Mouse (Mus musculus) forelimb bud, embryonic 11.5 days (tissue): ENCODE results near the gene Cept1.
A peak's percentile ranks its signal among the peaks of the same experiment; 100 is the strongest.
"Not testable (repeated sequence)": the region's sequence is repeated elsewhere in the genome, so short reads cannot be mapped to it uniquely, and the experiment has no call there.

ENCODE experiments used
- DNase-seq: peaks from one replicate; pipeline ENCODE4 v3.0.0-alpha.2; 2012; ENCODE audit warnings: low read depth, low spot score

Cept1 gene

GRCm38 (mm10) chr3:106547171-106547923, at the start of gene Cept1, which contains the start of gene Dram2:
Cept1 (minus strand) TSS chr3:106547802.
Dram2 (plus strand) TSS chr3:106547798.
- DNase-seq, result peak; percentile 97

- not testable (repeated sequence) for DNase-seq
These were observed 46.0 kb upstream of the Cept1 start for GRCm38 (mm10) chr3:106593631-106594030.

- no peak for DNase-seq
These were observed 31.7 kb upstream of the Cept1 start for GRCm38 (mm10) chr3:106579296-106579695.

- no peak for DNase-seq
These were observed 25.6 kb upstream of the Cept1 start for GRCm38 (mm10) chr3:106573191-106573590.

GRCm38 (mm10) chr3:106565876-106566275, 18.3 kb upstream of the Cept1 start:
- DNase-seq, result no peak

GRCm38 (mm10) chr3:106558271-106558670, 10.7 kb upstream of the Cept1 start:
- DNase-seq, result no peak

GRCm38 (mm10) chr3:106555743-106556250, 8.2 kb upstream of the Cept1 start:
- DNase-seq, result no peak

GRCm38 (mm10) chr3:106553411-106553810, 5.8 kb upstream of the Cept1 start:
- DNase-seq, result no peak

GRCm38 (mm10) chr3:106548971-106549370, 1.4 kb upstream of the Cept1 start:
- no peak for DNase-seq

- DNase-seq, result peak; percentile 28
These were observed 430 bp upstream of the Cept1 start for GRCm38 (mm10) chr3:106547924-106548539.

- DNase-seq, result no peak
These were observed 2.8 kb downstream of the Cept1 start for GRCm38 (mm10) chr3:106544721-106545316.

- DNase-seq, result no peak
These were observed 14.3 kb downstream of the Cept1 start for GRCm38 (mm10) chr3:106533277-106533676.

- no peak for DNase-seq
These were observed 19.6 kb downstream of the Cept1 start for GRCm38 (mm10) chr3:106528032-106528431.

- no peak for DNase-seq
These were observed 21.2 kb downstream of the Cept1 start for GRCm38 (mm10) chr3:106526411-106526810.

- DNase-seq, result no peak
These were observed 24.9 kb downstream of the Cept1 start for GRCm38 (mm10) chr3:106522730-106523129.

- no peak for DNase-seq
These were observed 32.6 kb downstream of the Cept1 start for GRCm38 (mm10) chr3:106515016-106515415.

GRCm38 (mm10) chr3:106510669-106511068, 36.9 kb downstream of the Cept1 start:
- DNase-seq, result no peak

- DNase-seq, result no peak
These were observed 44.7 kb downstream of the Cept1 start for GRCm38 (mm10) chr3:106502892-106503291.

GRCm38 (mm10) chr3:106500510-106500909, 47.1 kb downstream of the Cept1 start:
- DNase-seq, result no peak

- no peak for DNase-seq
These were observed 50.6 kb downstream of the Cept1 start for GRCm38 (mm10) chr3:106496996-106497395.

GRCm38 (mm10) chr3:106496045-106496721, 51.4 kb downstream of the Cept1 start:
- no peak for DNase-seq
